Mouse (Mus musculus) cerebellum, adult 11 months (tissue): ENCODE data around the gene Zwilch.
A peak's percentile ranks its signal among the peaks of the same experiment; 100 is the strongest.
"Not testable (repeated sequence)": the region's sequence is repeated elsewhere in the genome, so short reads cannot be mapped to it uniquely, and the experiment has no call there.

Source experiments
- DNase-seq: peaks from one replicate; pipeline ENCODE4 v3.0.0; 2022

Gene Zwilch

GRCm38 (mm10) chr9:64172816-64173665 lies at the start of gene Zwilch, which contains the start of gene Rpl4:
Gene Zwilch (minus strand): TSS chr9:64173104.
Gene Rpl4 (plus strand): TSS chr9:64173375.
- peak; percentile 76 for DNase-seq

- no peak for DNase-seq
Measured at GRCm38 (mm10) chr9:64222098-64222497, 49.2 kb upstream of the Zwilch start.

- DNase-seq: no peak
Measured at GRCm38 (mm10) chr9:64221480-64221879, 48.6 kb upstream of the Zwilch start.

- DNase-seq: no peak
Measured at GRCm38 (mm10) chr9:64220603-64221002, 47.7 kb upstream of the Zwilch start.

GRCm38 (mm10) chr9:64219772-64220420 lies 47.0 kb upstream of the Zwilch start:
- no peak for DNase-seq

GRCm38 (mm10) chr9:64219305-64219704 lies 46.4 kb upstream of the Zwilch start:
- DNase-seq: no peak

GRCm38 (mm10) chr9:64217887-64218286 lies 45.0 kb upstream of the Zwilch start:
- no peak for DNase-seq

GRCm38 (mm10) chr9:64216641-64217040 lies 43.7 kb upstream of the Zwilch start:
- no peak for DNase-seq

- no peak for DNase-seq
Measured at GRCm38 (mm10) chr9:64216090-64216489, 43.2 kb upstream of the Zwilch start.

- no peak for DNase-seq
Measured at GRCm38 (mm10) chr9:64214452-64214851, 41.5 kb upstream of the Zwilch start.

- no peak for DNase-seq
Measured at GRCm38 (mm10) chr9:64207509-64208084, 34.7 kb upstream of the Zwilch start.

GRCm38 (mm10) chr9:64202866-64203265 lies 30.0 kb upstream of the Zwilch start:
- no peak for DNase-seq

GRCm38 (mm10) chr9:64202331-64202730 lies 29.4 kb upstream of the Zwilch start:
- no peak for DNase-seq

GRCm38 (mm10) chr9:64199897-64200296 lies 27.0 kb upstream of the Zwilch start:
- DNase-seq: no peak

- DNase-seq: not testable (repeated sequence)
Measured at GRCm38 (mm10) chr9:64198763-64199418, 26.0 kb upstream of the Zwilch start.

- no peak for DNase-seq
Measured at GRCm38 (mm10) chr9:64198068-64198762, 25.3 kb upstream of the Zwilch start.

GRCm38 (mm10) chr9:64197524-64197923 lies 24.6 kb upstream of the Zwilch start:
- DNase-seq: no peak

- no peak for DNase-seq
Measured at GRCm38 (mm10) chr9:64195554-64195953, 22.6 kb upstream of the Zwilch start.

GRCm38 (mm10) chr9:64193879-64194278 lies 21.0 kb upstream of the Zwilch start:
- no peak for DNase-seq

GRCm38 (mm10) chr9:64184166-64184840 lies 11.4 kb upstream of the Zwilch start:
- DNase-seq: no peak

- not testable (repeated sequence) for DNase-seq
Measured at GRCm38 (mm10) chr9:64183295-64183694, 10.4 kb upstream of the Zwilch start.
